Mouse (Mus musculus): ENCODE results near the gene Gfod1. TPM values are rescaled to one million over a fixed set of nuclear protein-coding genes. Genes with fewer than 3 reads are reported as not detected.

The Gfod1 gene
- total and polyA plus RNA-seq, 2 experiments from 2014 or later, result 3.0 to 16.6 TPM

- ATAC-seq, result no peak
- 93% methylated on average over 8 of the region's 8 CpGs for WGBS
- H3K4me1 ChIP-seq (ENCODE audit: insufficient read depth), result no peaks in the 10 kb centered on the region
Observed at GRCm38 (mm10) chr13:43252105-43252790, 51.7 kb downstream of the Gfod1 start.

DNA sequence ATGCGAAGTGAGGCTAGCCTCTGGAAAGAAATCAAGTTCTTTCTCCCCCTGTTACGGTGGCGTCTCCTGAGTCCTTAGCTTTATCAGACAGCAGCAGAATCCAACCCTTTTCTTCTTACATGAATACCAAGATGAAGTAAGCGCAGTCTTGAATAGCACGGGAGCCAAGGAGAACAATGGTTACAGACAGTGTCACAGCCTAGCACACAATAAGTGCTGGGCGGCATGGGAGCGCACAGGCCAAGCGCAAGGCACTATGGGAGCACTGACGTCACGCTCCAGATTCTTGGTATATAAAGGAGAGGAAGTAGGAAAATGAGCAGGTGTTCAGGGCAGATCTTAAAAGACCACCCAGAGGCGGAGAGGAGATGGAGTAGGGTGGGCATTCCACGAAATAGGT lies 52.6 kb downstream of the Gfod1 start:
- WGBS, result 46% methylated on average over 12 of the region's 12 CpGs
- H3K27ac ChIP-seq (ENCODE audit: low read depth, low read length), result no peak overlapping the region

More at GRCm38 (mm10) chr13:43252105-43252790, 51.7 kb downstream of the Gfod1 start:
- Histone ChIP-seq H3K4me3 (ENCODE audit: low read depth, low read length) (no peak overlapping the region), H3K36me3 (ENCODE audit: insufficient read depth) (0 out of 2 replicates have a peak, but pooled peaks cover 2% of the 10 kb centered on the region), H3K27me3 (ENCODE audit: insufficient read depth, low read length) (no peaks in the 10 kb centered on the region), H3K9me3 (ENCODE audit: low read length) (no peaks in the 10 kb centered on the region), H3K27ac (ENCODE audit: low read depth, low read length) (no peak overlapping the region), H3K9ac (no peak overlapping the region), H3K4me2 (ENCODE audit: low read depth) (no peak overlapping the region)
- no peak for DNase-seq
- no peak for TF ChIP-seq CTCF (IDR thresholded peaks at IDR 0.05; ENCODE audit: low read depth)

GRCm38 (mm10) chr13:43250653-43251052 lies 53.3 kb downstream of the Gfod1 start:
- 0 out of 2 replicates have a peak, but pooled peaks cover 8% of the 10 kb centered on the region for H3K36me3 ChIP-seq (ENCODE audit: insufficient read depth)
- no peak overlapping the region for H3K4me2 ChIP-seq (ENCODE audit: low read depth)
- no peaks in the 10 kb centered on the region for H3K9me3 ChIP-seq (ENCODE audit: low read length)
- no peaks in the 10 kb centered on the region for H3K27me3 ChIP-seq (ENCODE audit: insufficient read depth, low read length)
- H3K4me1 ChIP-seq (ENCODE audit: insufficient read depth), result no peaks in the 10 kb centered on the region
- 87% methylated on average over 6 of the region's 6 CpGs for WGBS
- no peak overlapping the region for H3K27ac ChIP-seq (ENCODE audit: low read depth, low read length)
- no peak overlapping the region for H3K9ac ChIP-seq
- no peak for DNase-seq
- no peak overlapping the region for H3K4me3 ChIP-seq (ENCODE audit: low read depth, low read length)
- ATAC-seq, result no peak
- no peak for TF ChIP-seq CTCF (IDR thresholded peaks at IDR 0.05; ENCODE audit: low read depth)

More for the DNA sequence above, 52.6 kb downstream of the Gfod1 start:
- H3K9me3 ChIP-seq (ENCODE audit: low read length), result no peaks in the 10 kb centered on the region
- H3K9ac ChIP-seq, result no peak overlapping the region
- ATAC-seq, result peak; percentile 50; the same call in 1 of the 2 replicates
- DNase-seq, result no peak
- TF ChIP-seq CTCF (IDR thresholded peaks at IDR 0.05; ENCODE audit: low read depth), result no peak
- no peak overlapping the region for H3K4me2 ChIP-seq (ENCODE audit: low read depth)
- no peaks in the 10 kb centered on the region for H3K4me1 ChIP-seq (ENCODE audit: insufficient read depth)
- H3K36me3 ChIP-seq (ENCODE audit: insufficient read depth), result 0 out of 2 replicates have a peak, but pooled peaks cover 8% of the 10 kb centered on the region
- H3K27me3 ChIP-seq (ENCODE audit: insufficient read depth, low read length), result no peaks in the 10 kb centered on the region
- no peak overlapping the region for H3K4me3 ChIP-seq (ENCODE audit: low read depth, low read length)

- H3K27ac ChIP-seq (ENCODE audit: low read depth, low read length), result no peak overlapping the region
- TF ChIP-seq CTCF (IDR thresholded peaks at IDR 0.05; ENCODE audit: low read depth), result no peak
- H3K4me2 ChIP-seq (ENCODE audit: low read depth), result no peak overlapping the region
- H3K36me3 ChIP-seq (ENCODE audit: insufficient read depth), result 0 out of 2 replicates have a peak, but pooled peaks cover 8% of the 10 kb centered on the region
- no peak for DNase-seq
- H3K27me3 ChIP-seq (ENCODE audit: insufficient read depth, low read length), result no peaks in the 10 kb centered on the region
- no peak overlapping the region for H3K4me3 ChIP-seq (ENCODE audit: low read depth, low read length)
- no peak for ATAC-seq
- H3K4me1 ChIP-seq (ENCODE audit: insufficient read depth), result no peaks in the 10 kb centered on the region
- H3K9me3 ChIP-seq (ENCODE audit: low read length), result no peaks in the 10 kb centered on the region
- 90% methylated on average over 9 of the region's 9 CpGs for WGBS
- H3K9ac ChIP-seq, result no peak overlapping the region
Observed at GRCm38 (mm10) chr13:43250106-43250505, 53.9 kb downstream of the Gfod1 start.

DNA sequence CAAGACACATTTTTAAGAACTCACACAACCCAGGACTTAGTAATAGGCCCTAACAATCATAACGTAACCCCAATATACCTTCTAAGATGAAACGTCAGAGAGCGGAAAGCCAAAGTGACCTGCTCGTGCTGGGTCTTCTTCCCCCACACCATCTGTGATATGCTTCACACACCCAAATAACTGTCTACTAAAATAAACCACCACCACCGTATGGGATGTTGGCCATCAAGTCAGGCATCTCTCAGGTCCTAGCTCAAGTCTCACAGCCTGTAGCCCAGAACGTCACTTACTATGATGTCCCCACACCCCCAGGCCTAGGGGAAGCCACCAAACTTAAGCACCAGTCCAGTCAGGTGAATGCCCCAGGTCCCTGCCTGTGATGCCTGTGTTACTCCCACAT lies 55.6 kb downstream of the Gfod1 start:
- DNase-seq, result no peak
- H3K27ac ChIP-seq (ENCODE audit: low read depth, low read length), result no peak overlapping the region
- H3K9me3 ChIP-seq (ENCODE audit: low read length), result no peaks in the 10 kb centered on the region
- WGBS, result 93% methylated on average over 6 of the region's 6 CpGs
- no peaks in the 10 kb centered on the region for H3K27me3 ChIP-seq (ENCODE audit: insufficient read depth, low read length)
- no peak overlapping the region for H3K4me2 ChIP-seq (ENCODE audit: low read depth)
- TF ChIP-seq CTCF (IDR thresholded peaks at IDR 0.05; ENCODE audit: low read depth), result no peak
- H3K4me3 ChIP-seq (ENCODE audit: low read depth, low read length), result no peak overlapping the region
- no peak overlapping the region for H3K9ac ChIP-seq
- H3K36me3 ChIP-seq (ENCODE audit: insufficient read depth), result 0 out of 2 replicates have a peak, but pooled peaks cover 8% of the 10 kb centered on the region
- no peak for ATAC-seq
- no peaks in the 10 kb centered on the region for H3K4me1 ChIP-seq (ENCODE audit: insufficient read depth)

DNA sequence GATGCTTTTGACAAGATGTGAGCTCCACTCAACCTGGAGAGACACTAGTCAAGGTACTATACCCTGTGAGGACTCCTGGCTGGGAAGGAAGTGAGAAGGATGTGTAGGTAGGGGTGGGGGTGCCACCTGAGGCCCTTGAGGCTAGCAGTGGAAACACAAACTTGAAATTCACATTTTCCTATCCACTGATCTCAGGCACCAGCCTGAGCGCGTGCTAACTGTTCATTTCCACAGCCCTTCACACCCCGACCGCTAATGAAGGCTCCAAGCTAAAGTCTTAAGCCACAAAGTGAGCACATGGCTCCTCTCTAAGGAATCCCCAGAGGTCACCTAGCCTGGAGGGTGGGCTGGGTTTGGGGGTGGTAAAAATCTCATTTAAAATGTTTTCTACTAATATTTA lies 57.1 kb downstream of the Gfod1 start:
- WGBS, result 94% methylated on average over 4 of the region's 4 CpGs
- no peak overlapping the region for H3K9ac ChIP-seq
- H3K27ac ChIP-seq (ENCODE audit: low read depth, low read length), result no peak overlapping the region
- no peaks in the 10 kb centered on the region for H3K9me3 ChIP-seq (ENCODE audit: low read length)
- H3K4me1 ChIP-seq (ENCODE audit: insufficient read depth), result no peaks in the 10 kb centered on the region
- 0 out of 2 replicates have a peak, but pooled peaks cover 8% of the 10 kb centered on the region for H3K36me3 ChIP-seq (ENCODE audit: insufficient read depth)
- no peak overlapping the region for H3K4me3 ChIP-seq (ENCODE audit: low read depth, low read length)
- H3K27me3 ChIP-seq (ENCODE audit: insufficient read depth, low read length), result no peaks in the 10 kb centered on the region
- no peak for ATAC-seq
- no peak for DNase-seq
- H3K4me2 ChIP-seq (ENCODE audit: low read depth), result no peak overlapping the region
- TF ChIP-seq CTCF (IDR thresholded peaks at IDR 0.05; ENCODE audit: low read depth), result no peak

DNA sequence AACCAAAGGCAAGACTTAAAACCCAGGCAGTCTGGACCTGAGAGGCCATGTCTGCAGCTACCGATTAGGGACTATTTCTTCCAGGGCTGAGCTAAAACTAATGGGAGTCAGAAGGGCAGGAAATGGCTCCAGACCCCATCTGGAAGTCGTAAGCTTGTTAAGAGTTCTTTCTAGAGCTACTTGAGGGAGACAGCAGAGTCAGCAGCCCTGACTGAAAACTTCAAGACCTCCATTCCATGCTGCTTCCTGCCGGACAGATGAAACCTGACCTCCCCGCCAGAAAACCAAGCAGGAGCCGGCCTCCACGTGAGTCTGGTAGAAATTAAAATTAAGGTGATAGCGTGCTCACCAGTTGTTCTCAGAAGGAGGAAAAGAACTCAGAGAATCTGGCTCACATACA lies 60.2 kb downstream of the Gfod1 start:
- H3K4me1 ChIP-seq (ENCODE audit: insufficient read depth), result 0 out of 2 replicates have a peak, but pooled peaks cover 11% of the 10 kb centered on the region
- no peak for TF ChIP-seq CTCF (IDR thresholded peaks at IDR 0.05; ENCODE audit: low read depth)
- DNase-seq (no peak), ATAC-seq (no peak)
- 88% methylated on average over 7 of the region's 7 CpGs for WGBS
- no peak overlapping the region for H3K4me2 ChIP-seq (ENCODE audit: low read depth)
- H3K36me3 ChIP-seq (ENCODE audit: insufficient read depth), result 0 out of 2 replicates have a peak, but pooled peaks cover 8% of the 10 kb centered on the region
- H3K9me3 ChIP-seq (ENCODE audit: low read length), result no peaks in the 10 kb centered on the region
- no peak overlapping the region for H3K4me3 ChIP-seq (ENCODE audit: low read depth, low read length)
- no peak overlapping the region for H3K9ac ChIP-seq
- H3K27ac ChIP-seq (ENCODE audit: low read depth, low read length), result no peak overlapping the region
- H3K27me3 ChIP-seq (ENCODE audit: insufficient read depth, low read length), result no peaks in the 10 kb centered on the region
